Mouse (Mus musculus) frontal cortex, postnatal 36 days (tissue): ENCODE results near the gene Gm3739.
"Not testable (repeated sequence)": the region's sequence is repeated elsewhere in the genome, so short reads cannot be mapped to it uniquely, and the experiment has no call there.

Source experiments
- DNase-seq, 2 experiments: peaks; one replicate each; pipeline ENCODE4 v3.0.0; 2022; ENCODE audit warnings: low spot score in 2 of 2

The Gm3739 gene

DNA sequence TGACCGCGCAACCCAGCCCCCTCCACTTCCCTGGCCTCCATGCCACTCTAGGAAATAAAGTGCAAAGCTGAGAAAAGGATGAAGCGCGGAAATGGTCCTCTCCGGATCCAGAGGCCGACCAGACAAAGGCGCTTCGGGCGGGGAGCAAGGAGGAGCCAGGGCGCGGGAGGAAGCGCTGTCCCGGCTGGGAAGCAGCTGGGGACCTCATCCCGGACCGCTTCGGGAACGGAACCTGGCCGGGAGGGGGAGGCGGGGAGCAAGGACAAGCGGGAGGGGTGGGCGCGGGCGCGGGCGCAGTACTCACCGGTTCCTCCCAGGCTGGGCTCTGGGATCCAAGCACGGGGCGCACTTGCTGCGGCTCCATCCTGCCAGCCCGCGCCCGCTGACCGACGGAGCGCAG lies at the start of gene Gm3739:
Gm3739 (minus strand) TSS at position 389 of the 400 bp plus-strand sequence.
- DNase-seq: peak in 1 of 2 experiments; percentile 7

GRCm38 (mm10) chr14:7332295-7332694 lies 17.4 kb upstream of the Gm3739 start, which contains the start of gene Gm5797:
Gene Gm5797 (minus strand): TSS chr14:7332395.
- not testable (repeated sequence) for DNase-seq

DNA sequence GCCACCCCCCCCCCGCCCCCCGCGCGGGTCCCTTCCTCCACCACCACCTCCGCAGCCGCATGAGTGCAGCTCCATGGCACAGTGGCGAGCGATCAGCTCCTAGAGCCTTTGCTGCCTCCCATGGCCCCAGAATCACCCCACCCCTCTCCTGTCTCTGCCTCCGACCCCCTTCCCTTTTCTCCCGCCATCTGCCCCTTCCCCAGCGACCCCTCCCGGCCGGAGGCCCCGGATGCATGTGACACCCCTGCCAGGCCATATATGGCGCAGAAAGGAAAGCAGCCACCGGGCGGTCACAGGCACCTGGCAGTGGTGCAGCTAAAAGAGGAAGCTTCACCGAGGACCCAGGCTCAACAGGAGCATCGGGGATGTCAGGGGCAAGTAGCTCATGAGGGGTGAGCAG lies 244 bp upstream of the Gm3739 start:
- peak in 1 of 2 experiments; percentile 3 for DNase-seq

DNA sequence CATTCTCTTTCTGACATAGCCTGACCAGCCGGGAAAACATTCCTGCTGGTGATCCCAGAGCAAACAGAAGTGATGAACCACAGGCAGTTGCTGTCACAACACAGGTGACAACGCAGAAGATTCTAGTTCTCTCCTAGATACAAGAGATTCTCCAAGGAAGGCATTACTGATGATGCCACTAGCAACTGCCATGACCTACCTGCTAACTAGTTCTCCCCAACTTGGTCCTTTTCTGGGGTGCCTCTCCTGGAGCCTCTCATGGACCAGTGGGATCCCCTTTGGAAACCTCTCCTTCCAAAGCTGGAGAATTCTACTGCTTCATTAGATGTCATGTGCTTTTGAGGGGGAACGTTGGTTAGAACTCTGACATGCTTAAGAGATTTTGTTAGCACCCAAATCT lies 50.2 kb downstream of the Gm3739 start, which contains the start of gene Gm3727:
Gm3727 (minus strand) TSS at position 101 of the 400 bp plus-strand sequence.
- not testable (repeated sequence) for DNase-seq
